Mouse (Mus musculus) olfactory bulb, adult 2 months (tissue): Measurements from ENCODE around the gene Alg9.

ENCODE experiments used
- CTCF ChIP-seq: fragments of 200-500 bp; IDR thresholded peaks from 2 replicates; pipeline ENCODE4 v1.5.1; 2012; ENCODE audit warnings: low read depth, mild to moderate bottlenecking, low read length, moderate library complexity; ENCODE audit not compliant: insufficient read depth
- POLR2A ChIP-seq: fragments of 200-500 bp; IDR thresholded peaks from 2 replicates; pipeline ENCODE4 v1.6.1; 2012; ENCODE audit warnings: mild to moderate bottlenecking, low read depth, low read length, moderate library complexity; ENCODE audit not compliant: insufficient read depth

- TF ChIP-seq POLR2A (no peak), CTCF (no peak)
These were observed 48.8 kb upstream of the Alg9 start for GRCm38 (mm10) chr9:50725921-50726590.
